Mouse (Mus musculus): ENCODE results near the gene Olfr905.

Olfr905 gene

GRCm38 (mm10) chr9:38470807-38471206, at the start of gene Olfr905:
Gene Olfr905 (plus strand): TSS chr9:38471107.
- DNase-seq (ENCODE audit: low spot score in 2 of 2): no peak

GRCm38 (mm10) chr9:38423801-38424200, 47.1 kb upstream of the Olfr905 start:
- no peak for DNase-seq (ENCODE audit: low spot score in 2 of 2)

DNA sequence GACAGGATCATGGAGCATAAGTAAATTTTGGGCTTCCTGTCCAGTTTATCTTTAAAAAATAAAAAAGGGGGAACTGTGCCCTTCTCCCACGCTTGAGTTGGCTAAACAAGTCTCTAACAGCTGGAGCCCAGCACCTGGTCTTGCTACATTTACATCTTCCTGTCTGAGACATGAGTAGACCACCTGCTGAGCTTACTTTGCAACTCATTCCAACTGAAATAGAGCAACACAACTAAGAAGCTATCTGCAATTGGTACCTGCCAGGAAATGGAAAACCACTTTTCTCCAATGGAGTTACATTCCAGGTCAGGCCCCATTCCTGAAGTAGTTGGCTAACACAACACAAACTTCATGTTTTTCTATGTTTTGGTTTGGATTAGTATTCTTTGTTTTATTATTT, 43.9 kb upstream of the Olfr905 start:
- DNase-seq (ENCODE audit: low spot score in 2 of 2): no peak

GRCm38 (mm10) chr9:38429155-38429554, 41.8 kb upstream of the Olfr905 start, which contains the start of gene Olfr901:
Gene Olfr901 (plus strand): TSS chr9:38429455.
- no peak for DNase-seq (ENCODE audit: low spot score in 2 of 2)

DNA sequence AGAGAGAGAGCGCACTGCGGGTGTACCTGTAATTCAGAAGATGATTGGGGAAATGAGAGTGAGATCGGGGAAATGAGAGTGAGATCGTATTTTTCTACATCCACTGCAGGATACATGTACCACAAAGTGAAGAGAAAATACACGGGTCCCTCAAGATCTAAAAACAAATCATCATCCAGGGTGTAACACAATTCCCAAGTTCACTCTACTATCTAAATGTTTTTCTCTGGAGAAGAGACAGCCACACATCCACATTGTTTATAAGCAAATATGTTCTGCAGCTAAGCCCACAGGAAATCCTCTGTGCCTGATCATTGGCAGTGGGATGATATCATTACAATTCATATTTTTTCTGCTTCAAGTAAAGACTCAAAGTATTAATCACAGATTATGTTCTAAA, 23.6 kb upstream of the Olfr905 start, which contains the start of gene Olfr902:
Gene Olfr902, plus strand, starts transcription at position 301 of the 400 bp plus-strand sequence.
- DNase-seq (ENCODE audit: low spot score in 2 of 2): no peak

DNA sequence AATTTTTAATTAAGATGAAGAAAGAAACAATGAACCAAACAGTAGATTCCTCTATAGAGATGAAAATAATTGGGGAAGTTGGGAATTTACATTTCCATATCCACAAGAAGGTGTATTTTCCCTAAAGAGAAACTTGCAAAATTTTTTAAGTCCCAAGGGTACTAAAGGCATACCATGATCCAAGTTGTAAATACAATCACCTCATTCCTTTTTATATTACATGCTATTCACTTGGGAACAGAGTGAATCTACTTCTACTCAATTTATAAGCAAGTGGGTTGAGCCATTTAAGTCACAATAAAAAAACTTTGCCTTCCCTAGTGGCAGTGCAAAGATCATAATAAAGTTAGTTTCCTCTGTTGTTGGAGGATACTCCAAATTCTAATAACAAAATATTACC, 8.1 kb upstream of the Olfr905 start, which contains the start of gene Olfr904:
Gene Olfr904, plus strand, starts transcription at position 301 of the 400 bp plus-strand sequence.
- no peak for DNase-seq (ENCODE audit: low spot score in 2 of 2)

DNA sequence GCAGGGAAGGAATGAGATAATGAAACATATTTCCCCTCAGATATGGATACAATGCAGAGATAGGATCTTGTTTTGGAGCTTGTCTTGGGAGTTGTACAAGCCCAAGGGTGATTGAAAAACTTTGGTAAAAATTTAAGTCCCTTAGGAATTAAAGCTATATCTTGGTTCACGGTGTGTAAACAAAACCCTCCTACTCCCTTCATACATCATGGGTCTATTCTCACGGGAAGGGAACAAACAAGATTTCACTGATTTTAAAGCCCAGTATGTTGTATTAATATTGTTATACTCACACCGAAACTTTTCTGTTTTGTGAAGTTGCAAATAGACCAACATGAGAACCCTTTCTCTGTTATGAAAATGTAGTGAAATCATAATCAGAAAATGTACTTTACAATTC, 15.9 kb downstream of the Olfr905 start, which contains the start of gene Olfr906:
Gene Olfr906, plus strand, starts transcription at position 301 of the 400 bp plus-strand sequence.
- no peak for DNase-seq (ENCODE audit: low spot score in 2 of 2)

DNA sequence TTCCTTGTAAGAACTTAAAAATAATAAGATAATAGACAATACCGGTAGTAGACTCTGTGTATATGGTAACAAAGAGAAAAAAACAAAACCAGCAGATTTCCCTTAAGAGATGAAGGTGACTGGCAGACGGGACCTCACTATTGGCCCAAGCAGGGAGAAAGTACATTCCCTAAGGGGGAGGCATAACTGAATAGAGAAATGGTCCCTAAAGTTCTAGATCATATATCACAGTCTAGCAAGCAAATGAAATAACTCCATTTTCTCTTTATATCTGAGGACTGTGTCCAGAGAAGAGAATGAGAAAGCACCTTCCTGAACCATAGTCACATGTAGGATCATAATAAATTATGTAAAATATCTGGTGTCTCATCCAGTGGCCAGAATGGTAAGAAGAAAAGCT, 24.6 kb downstream of the Olfr905 start, which contains the start of gene Olfr907:
Gene Olfr907, plus strand, starts transcription at position 301 of the 400 bp plus-strand sequence.
- DNase-seq (ENCODE audit: low spot score in 2 of 2): no peak

DNA sequence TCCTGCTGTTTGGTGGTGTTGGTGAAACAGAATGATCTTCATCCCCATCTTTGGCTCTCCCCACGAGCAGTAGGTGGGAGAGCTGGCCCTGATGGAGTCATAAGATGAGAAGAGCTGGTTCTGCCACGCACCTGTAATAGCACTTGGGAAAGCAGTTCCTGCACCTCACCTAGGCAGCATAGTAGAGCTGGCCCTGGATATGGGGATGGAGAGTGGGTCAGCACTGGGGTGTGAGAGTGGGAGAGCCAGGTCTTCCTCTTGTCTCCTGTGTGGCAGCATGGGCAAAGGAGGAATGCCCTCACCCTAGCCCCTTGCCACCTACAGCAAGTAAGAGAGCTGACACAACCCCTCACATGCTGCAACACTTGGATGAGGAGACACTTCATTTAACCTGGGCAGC, 41.4 kb downstream of the Olfr905 start:
- no peak for DNase-seq (ENCODE audit: low spot score in 2 of 2)

DNA sequence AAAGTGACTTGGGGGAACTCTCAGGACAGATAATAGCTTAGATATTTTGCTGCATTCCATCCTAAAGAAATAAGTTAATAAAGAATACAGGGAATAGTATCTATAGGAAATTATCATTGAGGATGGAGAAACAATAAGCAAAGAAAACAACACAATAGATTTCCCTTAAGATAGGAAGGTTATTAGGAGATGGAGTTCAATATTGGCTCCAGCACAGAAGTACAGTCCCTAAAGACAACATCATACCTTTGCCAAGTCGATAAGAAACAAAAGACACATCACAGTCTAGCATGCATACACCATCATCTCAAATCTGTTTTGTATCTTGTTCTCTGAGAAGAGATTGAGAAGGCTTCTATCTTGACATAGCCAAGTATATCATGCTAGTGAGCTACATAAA, 50.4 kb downstream of the Olfr905 start, which contains the start of gene Olfr911-ps1:
Gene Olfr911-ps1, plus strand, starts transcription at position 301 of the 400 bp plus-strand sequence.
- DNase-seq (ENCODE audit: low spot score in 2 of 2): no peak

Measured in right cerebral cortex, adult 2 months (tissue).